Mouse (Mus musculus): ENCODE measurements at regions not wholly inside any gene's neighbourhood (a gene's known extent, or its start where the extent isn't known, plus 50 kb on each side); places are given as distances from the start of the nearest gene placed in this dataset.

DNA sequence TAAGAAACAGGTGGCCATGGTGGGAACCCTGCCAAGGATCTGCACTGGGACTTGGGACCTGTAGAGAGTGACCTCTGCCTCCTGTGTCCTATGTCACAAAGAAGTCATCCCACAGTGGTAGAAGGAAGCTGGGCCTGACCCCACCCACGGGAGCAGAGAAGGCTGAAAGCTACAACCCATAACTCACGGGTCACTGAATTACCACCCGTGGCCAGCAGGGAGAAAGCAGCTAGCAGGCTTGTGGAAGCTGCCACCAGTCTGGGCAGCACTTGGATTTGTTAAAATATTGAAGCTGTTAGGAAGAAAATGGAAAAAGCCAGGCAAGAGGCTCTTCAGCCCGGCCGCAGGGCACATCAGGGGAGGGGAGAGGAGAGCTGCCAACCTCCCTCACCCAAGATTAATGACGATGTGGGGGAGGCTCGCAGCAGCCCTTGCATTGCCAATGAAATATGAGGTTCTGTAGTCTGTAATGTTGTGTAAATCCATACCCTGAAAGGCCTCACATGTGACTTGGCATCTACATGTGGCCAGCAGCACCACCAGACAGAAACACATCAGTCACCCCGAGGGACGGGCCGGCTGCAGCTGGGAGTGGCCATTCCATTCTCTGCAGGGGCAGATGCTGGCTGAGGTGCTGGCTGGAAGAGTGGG lies 94.5 kb downstream of the Olfm1 start:
- no peak for DNase-seq (ENCODE audit: low spot score in 2 of 2)

DNA sequence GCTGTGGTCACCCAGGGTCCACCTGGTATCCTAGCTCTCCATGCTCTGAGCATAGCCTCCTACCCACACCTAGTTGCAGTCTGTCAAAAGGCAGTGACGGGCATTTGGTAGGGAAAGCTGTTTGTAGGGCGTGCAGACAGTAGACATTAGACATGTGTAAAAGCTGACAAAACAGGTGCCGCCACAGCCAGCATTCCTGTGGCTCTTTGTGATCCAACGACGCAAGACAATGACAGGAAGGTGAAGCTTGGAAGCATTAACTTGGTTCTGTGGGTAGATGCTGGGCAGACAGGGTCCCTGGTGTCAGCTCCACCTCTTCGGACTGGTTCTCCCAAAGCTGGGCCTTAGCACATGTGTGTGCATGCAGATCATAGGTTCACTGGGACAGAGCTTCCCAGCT lies 96.5 kb downstream of the Olfm1 start:
- no peak for DNase-seq (ENCODE audit: low spot score in 2 of 2)

DNA sequence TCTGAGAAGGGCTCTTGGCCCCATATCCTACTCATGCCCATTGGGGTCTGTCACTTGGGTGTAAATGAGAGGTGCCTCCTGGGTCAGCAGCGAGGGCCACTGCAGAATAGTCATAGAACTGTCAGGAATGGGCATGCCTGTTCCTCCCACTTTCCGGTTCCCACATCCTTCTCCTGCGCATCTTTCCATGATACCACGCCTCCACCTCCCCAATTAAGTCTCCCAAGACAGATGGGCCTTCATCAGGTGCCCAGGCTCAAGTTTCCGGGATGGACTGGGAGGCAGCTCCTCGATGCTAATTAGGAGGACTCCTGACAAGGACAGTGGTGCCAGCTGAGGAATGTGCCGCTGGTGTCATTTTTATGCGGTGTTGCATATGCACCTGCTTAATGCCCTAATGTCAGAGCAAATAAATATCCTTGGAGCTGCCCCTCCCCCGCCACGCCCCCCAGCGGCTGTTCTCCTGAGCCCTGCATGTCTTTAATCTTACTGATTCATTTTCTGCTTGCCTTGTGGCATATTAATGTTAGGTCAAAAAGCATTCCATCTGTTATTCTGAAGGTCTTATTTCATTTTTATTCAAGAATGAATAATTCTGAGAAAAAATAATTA lies 97.2 kb downstream of the Olfm1 start:
- peak in 1 of 2 experiments; percentile 53 for DNase-seq (ENCODE audit: low spot score in 2 of 2)

DNA sequence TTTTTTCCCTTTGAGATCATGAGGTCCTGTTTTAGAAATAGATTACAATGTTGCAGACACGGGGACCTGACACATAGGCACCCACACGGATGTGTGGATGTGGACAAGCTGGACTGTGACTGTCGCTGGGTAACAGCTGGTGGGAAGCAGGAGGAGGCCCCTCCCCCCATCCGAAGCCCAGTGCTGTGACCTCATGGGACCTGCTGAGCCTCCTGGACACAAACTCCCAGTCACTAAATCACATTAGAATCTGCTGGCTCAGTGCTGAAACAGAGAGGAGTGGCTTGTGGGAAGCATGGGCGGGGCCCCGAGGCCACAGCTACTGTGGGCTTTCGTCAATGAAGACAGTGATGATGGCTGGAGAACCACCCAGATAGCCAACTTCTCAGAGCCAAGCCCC lies 101.7 kb downstream of the Olfm1 start:
- no peak for DNase-seq (ENCODE audit: low spot score in 2 of 2)

DNA sequence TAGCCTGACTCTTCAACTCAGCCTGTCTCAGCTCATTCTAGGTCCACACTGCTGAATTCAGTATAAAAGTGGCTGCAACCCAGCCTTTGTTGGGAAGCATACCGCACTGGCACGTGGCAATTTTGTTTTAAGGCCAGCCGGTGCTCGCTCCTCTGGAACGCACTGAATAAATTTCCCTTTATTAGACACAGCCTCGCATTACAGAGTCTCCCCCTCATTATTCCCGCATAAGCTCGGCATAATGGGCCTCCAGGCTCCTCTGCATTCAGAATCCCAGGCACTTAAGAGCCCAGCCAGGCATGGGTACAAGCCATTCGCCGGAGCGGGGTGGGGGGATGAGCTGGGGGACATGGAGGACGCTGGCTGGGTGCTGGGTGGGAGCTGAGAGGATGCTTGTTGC lies 103.4 kb downstream of the Olfm1 start:
- DNase-seq (ENCODE audit: low spot score in 2 of 2): peak in 1 of 2 experiments; percentile 39

DNA sequence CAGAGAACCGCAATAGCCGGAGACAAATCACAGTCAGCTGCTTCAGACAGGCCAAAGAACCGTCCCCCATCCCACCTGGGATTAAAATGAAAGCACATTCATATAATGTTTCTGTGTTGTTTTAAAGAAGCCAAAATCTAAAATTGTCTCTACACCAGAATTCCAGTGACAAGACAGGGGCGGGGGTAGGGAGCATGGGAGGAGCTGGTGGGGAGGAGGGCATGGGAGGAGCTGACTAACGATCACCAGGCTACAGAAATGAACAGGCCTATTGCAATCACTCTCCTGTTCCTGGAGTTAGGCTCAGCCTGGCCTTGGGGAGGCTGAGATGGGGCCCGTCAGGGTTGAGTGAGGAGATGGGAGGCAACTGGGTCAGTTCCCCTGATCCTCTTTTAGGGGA lies 105.9 kb downstream of the Olfm1 start:
- DNase-seq (ENCODE audit: low spot score in 2 of 2): peak in 1 of 2 experiments; percentile 42

DNA sequence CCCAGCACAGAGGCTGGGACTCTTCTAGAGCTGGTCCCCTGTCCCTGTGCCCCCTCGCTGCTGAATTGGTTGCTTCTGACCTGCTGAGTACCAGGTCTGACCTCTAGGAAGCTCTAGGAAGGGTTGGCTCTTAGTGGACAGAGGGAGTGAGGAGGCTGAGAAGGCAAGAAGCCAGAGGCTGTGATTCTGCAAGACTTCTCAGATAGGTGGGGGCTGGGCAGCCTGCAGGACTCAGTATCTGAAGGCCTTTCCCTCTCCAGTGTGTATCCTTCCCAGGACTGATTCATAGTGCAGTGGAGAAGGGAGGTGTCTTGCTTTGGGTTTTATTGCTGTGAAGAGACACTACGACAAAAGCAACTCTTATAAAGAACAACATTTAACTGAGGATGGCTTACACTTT lies 106.6 kb downstream of the Olfm1 start:
- DNase-seq (ENCODE audit: low spot score in 2 of 2): no peak

DNA sequence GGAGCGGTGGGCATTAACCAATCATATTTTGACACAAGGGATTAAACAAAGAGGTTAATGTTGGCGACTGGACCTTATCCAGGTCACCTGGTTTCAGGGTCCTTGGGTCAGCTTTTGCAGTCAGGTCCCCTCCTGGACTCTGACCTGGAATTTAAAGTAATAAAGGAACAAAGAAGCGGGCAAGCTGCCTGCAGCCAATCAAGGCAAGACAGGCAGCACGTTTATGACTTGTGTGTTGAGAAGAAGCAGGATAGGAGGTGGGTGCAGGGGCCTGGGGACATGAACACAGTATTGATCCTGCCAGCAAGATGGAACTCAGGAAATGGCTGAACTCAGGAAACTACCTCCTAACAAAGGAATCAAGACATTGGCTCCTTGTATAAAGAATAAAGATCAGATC lies 108.5 kb downstream of the Olfm1 start:
- DNase-seq (ENCODE audit: low spot score in 2 of 2): no peak

DNA sequence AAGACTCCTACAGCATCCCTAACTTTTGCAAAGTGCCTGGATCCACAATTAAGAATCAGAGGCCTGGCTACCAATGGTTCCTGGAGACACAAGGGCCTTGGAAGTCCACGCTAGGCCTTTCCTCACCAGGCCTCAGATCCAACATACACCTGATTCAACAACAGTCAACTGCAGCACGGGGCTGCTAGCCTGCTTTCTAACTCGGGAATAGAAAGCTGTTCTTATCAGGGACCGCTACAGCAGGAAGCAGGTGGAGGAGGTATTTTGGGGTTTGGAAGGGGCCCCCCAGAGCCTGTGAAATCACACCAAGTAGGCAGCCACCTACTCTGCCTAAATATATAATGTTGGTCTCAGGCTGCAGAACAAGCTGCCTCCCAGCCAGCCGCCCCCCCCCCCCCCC lies 111.1 kb downstream of the Olfm1 start:
- DNase-seq (ENCODE audit: low spot score in 2 of 2): peak; percentile 57 to 82

DNA sequence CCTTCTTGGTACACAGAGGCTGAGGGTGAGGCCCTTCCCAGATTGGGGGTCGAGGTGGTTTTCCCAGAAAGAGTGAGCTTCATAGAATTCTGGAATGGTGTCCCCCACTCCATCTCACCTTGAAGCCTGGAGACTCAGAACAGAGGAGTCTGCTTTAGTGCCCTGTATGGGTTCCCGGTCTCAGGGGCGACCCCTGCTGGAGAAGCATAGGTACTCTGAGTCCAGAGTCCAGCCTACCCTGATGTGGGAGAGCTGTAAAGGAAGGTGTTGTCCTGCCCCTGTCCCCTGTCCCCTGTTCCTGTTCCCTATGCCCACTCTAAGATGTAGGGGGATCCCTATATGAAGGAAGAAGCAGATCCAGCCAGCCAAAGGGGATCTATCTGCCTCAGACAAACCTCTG lies 111.9 kb downstream of the Olfm1 start:
- peak in 1 of 2 experiments; percentile 48 for DNase-seq (ENCODE audit: low spot score in 2 of 2)

DNA sequence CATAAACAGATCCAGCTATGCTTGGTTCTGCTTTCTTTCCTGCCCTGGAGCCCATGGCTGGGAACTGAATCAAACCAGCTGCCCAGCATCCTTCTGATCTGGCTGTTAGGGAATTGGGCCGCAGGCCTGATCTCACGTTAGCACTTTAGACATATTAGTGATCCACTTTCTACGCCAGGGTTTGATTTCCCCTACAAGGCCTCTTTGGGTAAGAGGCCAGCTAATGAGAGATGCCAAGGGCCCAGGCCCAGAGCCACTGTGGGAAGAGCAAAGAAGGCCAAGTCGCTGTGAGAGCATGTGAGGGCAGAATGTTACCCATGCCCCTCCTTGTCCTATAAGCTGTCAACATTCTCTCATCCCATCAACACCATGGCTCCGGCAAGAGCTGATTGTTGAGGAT lies 116.3 kb downstream of the Olfm1 start:
- DNase-seq (ENCODE audit: low spot score in 2 of 2): no peak

DNA sequence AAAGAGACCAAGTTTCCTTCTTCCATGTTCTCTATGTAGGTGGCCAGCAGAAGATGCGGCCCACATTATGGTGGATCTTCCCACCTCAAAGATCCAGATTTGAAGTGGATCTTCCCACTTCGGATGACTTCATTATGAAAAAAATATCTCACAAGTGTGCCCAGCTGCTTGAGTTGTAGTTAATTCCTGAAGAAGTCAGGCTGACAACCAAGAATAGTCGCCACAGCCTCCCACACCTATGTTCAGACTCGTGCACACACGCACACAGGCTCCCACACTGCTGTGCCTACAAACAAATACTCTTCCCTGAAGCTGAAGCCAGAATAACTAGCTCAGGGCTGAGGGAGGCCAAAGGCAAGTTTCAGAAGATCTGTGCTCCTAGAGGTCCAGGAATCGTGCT lies 119.4 kb downstream of the Olfm1 start:
- DNase-seq (ENCODE audit: low spot score in 2 of 2): peak; percentile 56 to 76

DNA sequence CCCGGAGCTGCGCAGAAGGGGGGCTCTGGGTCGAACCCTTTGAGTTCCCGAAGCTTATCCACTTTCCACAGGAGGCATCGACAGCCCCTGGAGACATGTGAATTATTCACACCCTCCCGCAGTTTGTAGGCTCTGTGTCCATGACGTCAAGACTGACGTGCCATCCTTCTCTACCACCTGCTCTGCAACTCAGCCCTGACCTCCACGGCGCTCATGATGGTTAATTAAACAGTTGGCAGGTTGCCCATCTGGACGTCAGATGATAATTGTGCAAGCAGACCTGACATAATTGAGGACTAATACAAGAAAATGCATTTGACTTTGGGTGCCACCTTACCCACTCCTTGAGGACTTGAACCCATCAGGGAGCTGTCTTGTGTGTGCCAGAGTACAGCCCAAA lies 121.1 kb upstream of the Ppp1r26 start:
- DNase-seq (ENCODE audit: low spot score in 2 of 2): no peak

DNA sequence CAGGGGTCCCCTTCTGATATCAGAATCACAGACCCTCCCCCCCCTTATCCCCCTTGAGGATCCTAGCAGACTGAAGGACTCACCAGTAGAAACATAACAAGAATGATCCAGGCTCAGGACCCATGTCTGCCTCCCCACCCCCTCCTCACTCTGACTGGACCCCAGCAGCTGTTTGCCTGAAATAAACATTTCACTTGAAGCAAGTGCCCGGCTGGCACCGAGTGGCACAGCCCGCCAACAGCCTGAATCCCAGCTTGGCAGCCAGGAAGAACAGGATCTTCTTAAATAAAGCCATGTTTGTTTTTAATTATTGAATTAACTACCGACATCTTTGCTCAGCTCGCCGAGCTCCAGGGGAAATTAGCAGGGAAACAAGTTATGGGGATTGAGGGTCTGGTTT lies 120.5 kb upstream of the Ppp1r26 start:
- no peak for DNase-seq (ENCODE audit: low spot score in 2 of 2)

DNA sequence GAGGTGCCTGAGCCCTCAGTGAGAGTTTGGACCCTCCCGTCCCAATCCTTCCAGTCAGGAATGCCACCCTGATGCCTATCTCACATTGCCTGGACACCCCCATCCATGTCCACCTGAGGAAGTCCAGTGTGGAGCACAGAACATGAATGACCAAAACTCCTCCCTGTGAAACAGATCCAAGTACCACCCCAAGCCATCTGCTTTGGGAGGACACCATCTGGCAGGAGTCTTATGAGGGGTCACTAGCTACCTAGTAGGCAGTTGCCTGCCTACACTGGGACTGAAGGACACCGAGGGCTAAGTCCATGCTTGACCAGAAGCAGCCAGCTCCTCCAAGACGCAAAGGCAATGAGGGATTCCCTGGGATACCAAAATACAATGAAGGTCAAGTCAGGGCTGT lies 119.9 kb upstream of the Ppp1r26 start:
- DNase-seq (ENCODE audit: low spot score in 2 of 2): no peak

DNA sequence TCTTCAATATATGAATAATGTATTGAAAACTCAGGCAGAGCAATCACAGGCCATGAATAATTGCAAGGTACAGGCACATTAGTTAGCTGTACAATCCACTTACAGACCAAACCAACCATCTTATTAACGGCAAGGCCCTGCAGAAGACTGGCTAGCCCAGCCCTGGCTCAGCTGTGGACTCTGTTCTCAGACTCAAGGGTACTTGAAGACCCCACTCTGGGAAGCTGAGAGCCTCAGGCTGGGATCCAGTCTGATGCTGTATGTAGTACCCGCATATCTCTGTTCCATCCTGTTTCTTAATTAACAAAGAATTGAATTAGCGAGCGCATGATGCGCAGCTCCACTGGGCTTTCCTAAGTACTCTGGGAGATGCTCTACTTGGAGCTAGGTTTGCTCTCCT lies 117.5 kb upstream of the Ppp1r26 start:
- DNase-seq (ENCODE audit: low spot score in 2 of 2): no peak

DNA sequence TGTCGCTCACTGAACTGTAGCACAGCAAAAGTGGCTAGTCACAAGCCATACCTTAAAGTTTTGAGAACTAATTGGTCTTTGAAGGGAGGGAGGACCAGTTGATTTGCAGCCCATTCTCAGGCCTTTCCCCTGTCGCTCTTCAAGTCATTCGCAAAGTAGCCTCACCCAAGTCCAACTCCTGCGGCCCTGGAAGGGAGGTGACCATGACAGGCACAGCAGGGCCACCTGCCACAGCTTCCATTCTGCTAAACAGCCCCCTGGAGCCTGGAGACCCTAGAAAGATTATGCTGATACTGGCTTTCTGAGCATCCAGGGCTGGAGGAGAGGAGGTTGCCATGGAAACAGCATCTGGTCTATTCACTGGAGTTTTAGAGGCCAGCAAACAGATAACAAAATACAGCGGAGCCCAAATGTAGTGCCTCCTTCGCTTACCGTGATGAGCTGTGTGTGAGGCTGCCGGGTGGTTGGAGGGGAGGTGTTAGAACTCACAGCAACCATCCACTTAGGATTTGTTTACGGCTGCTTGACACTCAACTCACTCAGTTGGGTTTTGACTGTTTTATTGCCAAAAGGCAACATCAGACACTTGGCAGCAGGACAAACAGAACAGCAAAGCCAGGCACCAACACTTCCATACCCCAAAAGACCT lies 111.3 kb upstream of the Ppp1r26 start:
- DNase-seq (ENCODE audit: low spot score in 2 of 2): peak; percentile 26 to 32

DNA sequence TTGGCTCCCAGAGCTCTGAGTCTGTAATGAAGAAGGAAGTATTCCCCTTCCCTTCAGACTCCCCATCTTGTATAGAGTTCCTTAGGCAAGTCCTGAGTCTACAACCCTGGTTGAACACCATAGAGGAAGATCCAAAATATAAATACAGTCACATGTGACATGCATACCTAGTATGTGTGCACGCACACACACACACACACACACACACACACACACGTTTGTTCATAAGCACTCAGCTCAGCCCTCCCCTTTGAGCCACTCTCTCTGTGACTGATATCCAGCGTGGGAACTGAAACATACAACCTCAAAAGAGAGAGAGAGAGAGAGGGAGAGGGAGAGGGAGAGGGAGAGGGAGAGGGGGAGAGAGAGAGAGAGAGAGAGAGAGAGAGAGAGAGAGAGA lies 110.8 kb upstream of the Ppp1r26 start:
- DNase-seq (ENCODE audit: low spot score in 2 of 2): no peak

DNA sequence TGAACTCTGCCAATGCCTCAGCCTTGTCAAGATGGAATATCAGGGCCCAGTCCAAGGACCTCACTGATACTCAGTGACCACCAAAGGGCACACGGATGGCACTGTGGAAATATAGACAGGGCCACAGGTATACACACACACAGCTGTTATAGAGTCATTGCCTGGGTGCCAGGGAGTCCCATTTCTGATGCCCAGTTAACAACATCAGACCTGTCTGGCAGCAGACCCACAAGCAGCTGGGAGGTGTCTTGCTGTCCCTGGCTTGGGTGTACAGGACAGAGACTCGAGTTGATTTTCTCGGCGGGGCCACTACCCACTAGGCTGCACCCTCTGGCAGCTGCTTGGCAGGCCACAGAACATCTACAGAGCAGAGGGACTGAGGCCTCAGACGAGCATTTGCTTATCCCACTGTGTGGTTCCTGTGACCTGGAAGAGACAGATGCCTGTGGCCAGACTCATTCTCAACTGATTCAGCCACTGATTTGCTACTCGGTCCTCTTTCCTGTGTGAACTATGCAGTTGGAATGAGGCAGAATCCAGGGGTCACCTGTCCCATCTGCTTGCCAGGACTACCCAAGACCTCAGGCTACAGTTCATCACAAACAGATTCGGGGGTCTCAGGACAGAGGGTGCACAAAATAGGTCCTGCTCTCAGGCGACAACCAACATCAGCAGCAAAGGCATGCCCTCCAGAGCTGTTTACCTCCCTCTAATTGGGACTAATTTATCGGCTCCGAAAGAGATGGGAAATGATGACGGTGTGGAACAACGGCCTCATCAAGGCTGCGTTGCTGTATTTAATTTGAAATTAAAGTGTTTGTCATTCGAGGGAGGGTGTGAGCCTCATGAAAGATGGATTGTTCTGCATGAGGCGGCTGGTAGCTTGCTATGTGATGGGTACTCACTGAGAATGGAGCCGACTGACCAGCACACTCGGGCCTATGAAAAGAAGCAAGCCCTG lies 110.0 kb upstream of the Ppp1r26 start:
- no peak for DNase-seq (ENCODE audit: low spot score in 2 of 2)

DNA sequence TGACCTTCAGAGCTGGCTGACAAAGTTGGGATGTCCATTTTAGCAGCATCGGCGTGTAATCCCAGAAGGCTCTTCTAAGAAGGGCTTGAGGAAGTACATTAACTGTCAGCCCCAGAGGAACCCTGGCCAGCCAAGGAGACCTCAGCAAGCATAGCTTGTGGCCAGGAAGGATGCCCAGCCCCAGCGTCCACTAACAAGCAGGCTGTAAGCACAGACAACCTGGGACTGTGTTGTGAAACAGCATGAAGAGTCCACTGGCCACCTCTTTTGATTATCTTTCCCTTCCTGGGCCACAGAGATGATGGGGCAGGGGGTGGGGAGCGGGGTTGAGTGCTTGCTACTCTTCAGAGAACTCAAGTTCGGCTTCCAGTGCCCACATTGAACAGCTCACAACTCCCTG lies 109.0 kb upstream of the Ppp1r26 start:
- no peak for DNase-seq (ENCODE audit: low spot score in 2 of 2)

DNA sequence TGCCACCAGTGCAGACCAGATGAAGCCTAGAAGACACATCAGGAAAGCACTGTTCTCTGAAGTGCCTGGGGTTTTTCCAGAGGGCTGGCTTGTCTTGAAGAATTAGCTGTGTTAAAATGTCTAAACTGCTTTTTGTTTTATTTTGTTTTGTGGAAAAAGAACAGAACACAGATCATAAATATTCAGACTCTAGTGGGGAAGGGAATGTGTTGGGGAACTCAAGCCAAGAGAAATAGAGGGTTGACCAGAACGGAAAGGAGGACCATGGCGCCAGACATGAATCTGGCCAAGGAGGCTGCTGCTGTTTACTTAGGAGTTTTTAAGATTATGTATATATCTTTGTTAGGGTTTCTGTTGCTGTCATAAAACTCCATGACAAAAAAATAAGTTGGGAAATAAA lies 105.3 kb upstream of the Ppp1r26 start:
- DNase-seq (ENCODE audit: low spot score in 2 of 2): no peak

DNA sequence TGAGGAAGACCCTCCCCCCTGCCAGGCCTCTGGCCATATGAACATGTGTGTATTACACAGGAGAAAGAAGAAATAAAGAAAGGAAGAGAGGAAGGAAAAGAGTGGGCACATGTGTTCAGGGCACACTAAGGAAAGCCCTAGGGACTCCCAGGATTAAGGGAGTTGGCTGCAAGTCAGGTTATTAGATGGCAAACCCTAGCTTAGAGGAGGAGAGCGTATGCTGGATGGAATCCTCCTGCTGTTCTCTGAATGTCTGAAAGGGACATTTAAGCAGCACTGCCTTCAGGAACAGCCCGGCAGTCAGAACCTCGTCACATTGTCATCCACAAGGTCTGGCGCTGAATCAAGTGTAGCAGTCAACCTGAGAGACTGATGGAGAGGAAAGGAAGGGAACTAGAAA lies 98.1 kb upstream of the Ppp1r26 start:
- DNase-seq (ENCODE audit: low spot score in 2 of 2): no peak

All from left cerebral cortex, adult 9 months (tissue).